ENCODE assay signal across 16 mouse cellular contexts in the genomic region with DNA sequence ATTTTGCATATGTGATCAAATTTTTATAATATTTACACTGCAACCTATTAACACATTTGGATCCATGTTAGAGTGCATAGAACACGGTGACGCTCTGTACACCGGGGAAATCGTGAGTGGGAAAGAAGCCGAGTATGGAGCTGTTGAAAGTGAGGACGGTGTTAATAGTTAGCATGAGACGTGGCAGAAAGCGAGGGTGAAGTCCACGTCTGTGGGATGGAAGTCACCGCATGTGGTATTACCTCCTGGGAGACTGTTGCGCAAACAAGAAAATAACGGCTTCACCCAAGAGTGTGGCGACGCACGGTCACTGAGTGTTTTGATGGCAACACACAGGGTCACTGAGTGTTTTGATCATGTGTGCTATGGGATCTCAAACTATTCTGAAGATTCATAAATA.
"Had no signal": no experiment of that assay in that cellular context is flagged by ENCODE, and none has a peak within 500 bp of the region (broad histone marks: within the 10 kb centered on the region; RNA-seq: fewer than 3 reads in every experiment).

No protein-coding gene starts in this region.

- H3K4me3 ChIP-seq: liver, embryonic 13.5 days; midbrain, embryonic 12.5 days; midbrain, embryonic 15.5 days; neural tube, embryonic 12.5 days; neural tube, embryonic 15.5 days; stomach, embryonic 15.5 days had no signal

- H3K4me2 ChIP-seq: liver, embryonic 13.5 days; midbrain, embryonic 12.5 days; midbrain, embryonic 15.5 days; neural tube, embryonic 12.5 days; neural tube, embryonic 15.5 days; stomach, embryonic 15.5 days had no signal

- H3K9ac ChIP-seq: liver, embryonic 13.5 days; midbrain, embryonic 12.5 days; midbrain, embryonic 15.5 days; neural tube, embryonic 12.5 days; neural tube, embryonic 15.5 days; stomach, embryonic 15.5 days had no signal

- ATAC-seq: hindbrain, postnatal 0 days; inflammation-experienced regulatory T-cells, adult 6 months; intestine, embryonic 16.5 days; midbrain, embryonic 15.5 days had no signal

- H3K27ac ChIP-seq: hindbrain, postnatal 0 days; liver, embryonic 13.5 days; midbrain, embryonic 12.5 days; midbrain, embryonic 15.5 days; neural tube, embryonic 12.5 days; neural tube, embryonic 15.5 days; stomach, embryonic 15.5 days had no signal

- H3K27me3 ChIP-seq: liver, embryonic 13.5 days; midbrain, embryonic 12.5 days; midbrain, embryonic 15.5 days; neural tube, embryonic 12.5 days; neural tube, embryonic 15.5 days; stomach, embryonic 15.5 days had no signal

- DNase-seq: liver, embryonic 13.5 days; lung, adult 2 months; lung, postnatal 14 days; lung, postnatal 4 days; right cerebral cortex, adult 18-20 months; right cerebral cortex, postnatal 14 days; right cerebral cortex, postnatal 4 days; thymus, postnatal 25 days had no signal

- H3K9me3 ChIP-seq: liver, embryonic 13.5 days; midbrain, embryonic 12.5 days; midbrain, embryonic 15.5 days; neural tube, embryonic 12.5 days; neural tube, embryonic 15.5 days; stomach, embryonic 15.5 days had no signal

- H3K36me3 ChIP-seq: liver, embryonic 13.5 days; midbrain, embryonic 12.5 days; midbrain, embryonic 15.5 days; neural tube, embryonic 12.5 days; neural tube, embryonic 15.5 days; stomach, embryonic 15.5 days had no signal

- H3K4me1 ChIP-seq: liver, embryonic 13.5 days; midbrain, embryonic 12.5 days; midbrain, embryonic 15.5 days; neural tube, embryonic 12.5 days; neural tube, embryonic 15.5 days; stomach, embryonic 15.5 days had no signal
